Mouse (Mus musculus): Measurements from ENCODE around the gene Leng1. TPM values are rescaled to one million over a fixed set of nuclear protein-coding genes. Genes with fewer than 3 reads are reported as not detected.

The Leng1 gene
- total RNA-seq, 2 experiments from 2014 or later = 4.6 to 5.6 TPM

DNA sequence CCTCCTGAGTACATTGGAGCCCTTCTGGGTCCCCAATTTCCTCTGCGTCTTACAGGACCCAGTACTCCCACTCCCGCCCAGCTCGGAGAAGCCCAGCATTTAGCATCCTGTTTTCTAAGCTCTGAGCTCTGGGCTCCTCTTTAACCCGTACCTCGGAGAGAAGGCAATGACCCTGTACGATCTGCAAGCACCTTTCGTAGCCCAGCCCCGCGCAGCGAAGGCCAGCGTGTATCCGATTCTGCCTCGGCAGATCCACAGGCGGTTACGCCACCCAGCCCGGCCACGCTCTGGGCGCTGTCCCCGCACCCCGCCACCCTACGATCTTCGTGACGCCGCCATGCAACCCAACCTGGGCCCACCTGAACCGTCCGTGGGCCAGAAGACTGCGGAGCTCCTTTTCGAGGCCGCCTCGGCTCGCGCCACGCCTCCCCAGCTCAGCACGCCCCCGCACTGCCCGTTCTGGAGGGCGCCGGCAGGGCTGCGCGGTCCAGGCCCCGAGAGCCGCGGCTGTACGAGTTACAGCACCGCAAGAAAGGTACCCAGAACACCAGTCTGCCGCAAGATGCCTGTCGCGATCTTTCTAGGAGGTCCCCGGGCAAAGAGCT lies 26.8 kb upstream of the Leng1 start, which contains the start of gene Tsen34:
Gene Tsen34 (plus strand): TSS at position 482 of the 605 bp plus-strand sequence.
- no peak for DNase-seq (ENCODE audit: low spot score)

DNA sequence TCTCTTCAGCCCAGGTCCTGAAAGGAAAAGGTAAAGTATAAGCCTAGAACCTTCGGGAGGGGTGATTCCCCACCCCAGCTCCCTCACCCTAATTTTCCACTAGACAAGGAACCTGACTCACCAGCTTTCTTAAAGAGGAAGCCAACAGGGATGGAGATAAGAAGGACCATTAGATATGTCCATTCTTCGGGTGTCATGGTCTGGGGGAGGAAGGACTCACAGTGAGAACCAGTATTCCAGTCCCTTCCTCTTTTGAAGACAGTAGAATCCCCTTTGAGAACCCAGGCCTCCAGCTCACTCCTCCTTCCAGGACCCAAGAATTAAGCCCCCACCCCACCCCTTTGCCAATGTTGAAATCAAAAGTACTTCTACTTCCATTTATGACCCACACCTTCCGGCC lies 26.3 kb upstream of the Leng1 start:
- DNase-seq (ENCODE audit: low spot score) = no peak

GRCm38 (mm10) chr7:3685400-3686187 lies 20.0 kb upstream of the Leng1 start:
- DNase-seq (ENCODE audit: low spot score) = no peak

DNA sequence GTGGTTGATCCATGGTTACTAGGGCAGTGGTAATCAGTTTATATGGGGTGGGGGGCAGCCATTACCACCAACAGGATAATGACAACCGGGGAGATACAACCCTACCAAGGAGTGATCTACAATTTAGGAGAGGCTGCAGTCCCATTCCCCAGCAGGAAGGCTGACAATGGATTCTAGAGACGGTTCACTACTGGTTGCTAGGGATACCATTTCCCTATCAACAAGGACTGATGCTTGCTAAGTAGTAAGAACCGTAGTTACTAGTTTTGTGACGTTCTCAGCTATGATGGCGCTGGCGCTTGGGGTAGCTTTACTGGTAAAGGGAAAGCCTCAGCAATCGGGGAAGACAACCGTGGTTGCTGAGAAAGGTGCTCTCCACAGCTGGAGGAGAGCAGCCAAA lies 19.1 kb upstream of the Leng1 start:
- no peak for DNase-seq (ENCODE audit: low spot score)

DNA sequence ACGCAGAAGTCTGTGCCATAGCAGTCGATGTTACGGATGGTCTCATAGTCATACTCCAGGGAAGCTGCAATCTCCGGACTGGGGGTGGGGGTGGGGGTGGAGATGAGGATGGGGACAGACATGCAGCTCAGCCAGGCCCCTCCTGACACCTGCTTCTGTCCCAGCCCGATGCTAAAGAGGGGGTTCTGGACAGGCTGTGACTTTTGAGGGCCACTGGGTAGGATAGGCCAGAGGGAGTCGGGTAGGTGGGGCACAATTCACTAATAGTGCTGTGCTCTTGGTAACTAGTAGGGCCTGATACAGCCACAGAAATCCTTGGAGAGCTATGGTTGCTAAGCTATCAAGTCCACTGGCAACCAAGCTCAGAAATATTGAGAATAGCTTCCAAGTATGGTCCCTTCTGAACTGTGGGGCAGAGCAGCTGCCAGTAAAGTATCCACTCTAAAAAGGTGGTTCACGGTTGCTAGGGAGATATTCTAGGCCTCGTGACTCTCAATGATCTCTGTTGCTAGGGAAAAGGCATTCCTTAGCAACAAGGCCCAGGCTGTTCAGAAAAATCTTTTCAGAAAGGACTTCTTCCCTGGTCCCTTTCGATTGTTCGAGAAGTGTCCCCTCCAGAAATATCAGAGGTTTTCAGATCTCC lies 18.4 kb upstream of the Leng1 start:
- DNase-seq (ENCODE audit: low spot score) = no peak

- DNase-seq (ENCODE audit: low spot score) = no peak
Observed at GRCm38 (mm10) chr7:3677342-3677741, 11.7 kb upstream of the Leng1 start, which contains the start of gene Tmc4. Tmc4 (minus strand) TSS chr7:3677553.

DNA sequence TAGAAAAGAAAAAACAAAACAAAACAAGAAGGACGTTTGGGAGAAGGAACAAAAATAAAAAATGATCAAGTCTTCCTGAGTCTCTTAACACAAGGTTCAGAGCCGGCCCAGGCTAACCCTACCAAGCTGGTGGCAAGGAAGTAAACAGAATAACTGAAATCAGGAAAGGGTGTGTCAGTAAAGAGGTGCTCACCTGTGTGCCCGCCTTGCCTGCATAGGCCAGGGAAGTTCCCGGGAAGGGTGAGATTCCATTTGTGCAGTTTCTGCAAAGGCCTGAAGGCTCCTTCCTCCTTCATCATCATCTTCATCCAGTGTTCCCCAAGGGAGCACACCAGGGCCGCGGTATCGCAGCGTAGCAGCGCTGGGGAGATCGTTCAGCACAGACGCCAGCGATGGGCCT lies 10.7 kb upstream of the Leng1 start:
- DNase-seq (ENCODE audit: low spot score) = no peak

GRCm38 (mm10) chr7:3675228-3675548 lies 9.5 kb upstream of the Leng1 start:
- DNase-seq (ENCODE audit: low spot score) = no peak

- peak; percentile 78 for DNase-seq (ENCODE audit: low spot score)
Observed at GRCm38 (mm10) chr7:3674507-3675227, 9.0 kb upstream of the Leng1 start.

- no peak for DNase-seq (ENCODE audit: low spot score)
Observed at GRCm38 (mm10) chr7:3666921-3667391, 1.3 kb upstream of the Leng1 start.

DNA sequence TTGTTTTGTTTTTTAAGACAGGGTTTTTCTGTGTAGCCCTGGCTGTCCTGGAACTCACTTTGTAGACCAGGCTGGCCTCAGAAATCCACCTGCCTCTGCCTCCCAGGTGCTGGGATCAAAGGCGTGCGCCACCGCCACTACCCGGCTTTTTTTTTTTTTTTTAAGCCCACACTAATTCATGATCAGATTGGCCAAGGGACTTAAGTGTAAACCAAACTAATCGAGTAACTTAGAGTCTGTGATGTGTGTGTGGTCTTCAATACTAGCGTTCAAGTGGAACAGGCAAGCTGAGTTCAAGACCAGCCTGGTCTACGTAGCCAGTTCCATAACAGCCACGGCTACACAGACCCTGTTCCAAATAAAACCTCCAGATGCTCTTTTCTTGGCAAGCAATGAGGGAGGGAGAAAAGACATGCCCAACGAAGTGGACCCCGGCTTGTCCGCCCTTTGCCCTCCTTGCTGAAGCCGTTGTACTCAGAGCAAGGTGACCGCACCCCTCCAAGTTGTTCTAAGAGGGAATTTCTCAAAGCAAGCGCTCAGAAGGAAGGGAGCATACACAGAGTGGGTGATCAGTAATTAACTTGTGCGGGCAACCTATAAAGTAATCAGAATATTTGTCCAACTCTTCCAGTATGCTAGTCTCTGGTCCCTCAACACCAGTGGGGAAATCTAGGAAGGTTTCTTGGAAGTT lies 971 bp downstream of the Leng1 start:
- DNase-seq (ENCODE audit: low spot score) = no peak

- DNase-seq (ENCODE audit: low spot score) = no peak
Observed at GRCm38 (mm10) chr7:3658578-3658977, 7.1 kb downstream of the Leng1 start.

DNA sequence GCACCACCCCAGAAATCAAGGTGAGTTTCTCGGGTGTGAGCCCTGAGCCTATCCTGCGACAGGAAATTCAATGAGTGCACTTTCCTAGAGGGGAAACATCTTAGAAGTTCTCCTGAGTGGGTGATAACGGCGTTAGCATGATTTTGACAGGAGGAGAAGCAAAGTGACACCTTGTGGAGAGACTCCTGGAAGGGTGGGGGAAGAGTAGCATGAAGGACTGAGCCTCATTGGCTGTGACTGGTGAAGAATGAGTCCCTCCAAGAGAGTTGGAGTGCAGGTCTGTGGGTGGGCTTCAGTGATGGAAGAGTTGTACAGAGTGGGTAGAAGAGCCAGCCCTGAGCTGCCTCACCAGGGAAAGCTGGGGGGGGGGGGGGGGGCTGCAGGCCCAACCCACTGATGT lies 8.7 kb downstream of the Leng1 start:
- DNase-seq (ENCODE audit: low spot score) = no peak

- DNase-seq (ENCODE audit: low spot score) = no peak
Observed at GRCm38 (mm10) chr7:3646641-3647040, 19.0 kb downstream of the Leng1 start.

- no peak for DNase-seq (ENCODE audit: low spot score)
Observed at GRCm38 (mm10) chr7:3646188-3646587, 19.5 kb downstream of the Leng1 start.

- DNase-seq (ENCODE audit: low spot score) = peak; percentile 14
Observed at GRCm38 (mm10) chr7:3645488-3646025, 20.1 kb downstream of the Leng1 start.

- DNase-seq (ENCODE audit: low spot score) = peak; percentile 99
Observed at GRCm38 (mm10) chr7:3644672-3645487, 20.8 kb downstream of the Leng1 start, which contains the start of gene Cnot3. Cnot3 (plus strand) TSS chr7:3645268.

DNA sequence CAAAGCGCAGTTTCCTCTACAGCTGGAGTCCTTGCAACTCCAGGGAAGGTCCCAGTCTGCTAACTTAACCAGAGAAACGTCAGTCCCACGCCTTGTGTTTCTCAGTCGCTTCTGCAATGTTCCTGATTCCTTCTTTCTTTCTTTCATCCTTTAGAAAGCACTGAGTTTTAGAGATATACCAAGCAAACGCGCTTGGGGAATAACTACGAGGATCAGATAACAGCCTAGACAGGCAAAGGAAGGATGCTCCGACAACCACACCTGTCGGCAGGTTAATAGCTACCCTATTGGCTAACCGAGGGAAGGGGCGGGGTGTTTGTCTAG lies 21.3 kb downstream of the Leng1 start:
- DNase-seq (ENCODE audit: low spot score) = no peak

GRCm38 (mm10) chr7:3643843-3644242 lies 21.8 kb downstream of the Leng1 start:
- DNase-seq (ENCODE audit: low spot score) = no peak

GRCm38 (mm10) chr7:3643412-3643811 lies 22.2 kb downstream of the Leng1 start:
- no peak for DNase-seq (ENCODE audit: low spot score)
